Mouse (Mus musculus) gonadal fat pad, adult 2 months (tissue): ENCODE data around the gene Ovgp1. TPM values are rescaled to one million over a fixed set of nuclear protein-coding genes. Genes with fewer than 3 reads are reported as not detected.
"Not testable (repeated sequence)": the region's sequence is repeated elsewhere in the genome, so short reads cannot be mapped to it uniquely, and the experiment has no call there.

Source experiments
- DNase-seq: peaks from one replicate; pipeline ENCODE4 v3.0.0-alpha.2; 2012; ENCODE audit warnings: low read depth
- polyA plus RNA-seq: library from polyadenylated mRNA; depleted of rRNA; stranded (reverse); fragments of >200 nt; gene quantifications from 2 replicates; pipeline ENCODE4 v1.2.3, GENCODE M21; 2012; rRNA removed

Ovgp1 gene
- polyA plus RNA-seq, 1 experiment, result 1.4 TPM

- no peak for DNase-seq
These were observed 21.2 kb downstream of the Ovgp1 start for GRCm38 (mm10) chr3:105994730-105995129.

GRCm38 (mm10) chr3:106000707-106001375, 27.3 kb downstream of the Ovgp1 start:
- DNase-seq, result no peak

- no peak for DNase-seq
These were observed 28.2 kb downstream of the Ovgp1 start for GRCm38 (mm10) chr3:106001416-106002370.

GRCm38 (mm10) chr3:106003360-106003759, 29.8 kb downstream of the Ovgp1 start:
- not testable (repeated sequence) for DNase-seq

DNA sequence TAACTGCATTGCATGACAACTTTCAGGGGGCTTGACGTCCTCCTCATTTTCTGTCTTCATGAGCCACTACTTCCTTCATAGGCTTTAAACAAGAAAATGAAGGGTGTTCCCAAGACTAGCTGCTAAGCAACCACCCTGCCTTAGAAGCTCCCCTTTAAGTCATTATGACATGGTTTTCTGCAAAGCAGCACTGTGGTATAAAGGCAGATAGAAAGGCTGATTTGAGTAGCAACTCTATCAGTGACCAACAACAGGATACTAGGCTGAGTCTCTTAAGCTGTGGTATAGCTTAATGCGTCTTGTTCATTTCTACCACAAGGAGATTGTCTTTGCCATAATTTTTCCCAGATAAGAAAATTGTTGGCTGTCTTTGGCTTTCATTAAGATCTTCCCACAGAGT, 41.0 kb downstream of the Ovgp1 start, which contains the start of gene Pifo:
Gene Pifo (minus strand): TSS at position 101 of the 400 bp plus-strand sequence.
- no peak for DNase-seq

DNA sequence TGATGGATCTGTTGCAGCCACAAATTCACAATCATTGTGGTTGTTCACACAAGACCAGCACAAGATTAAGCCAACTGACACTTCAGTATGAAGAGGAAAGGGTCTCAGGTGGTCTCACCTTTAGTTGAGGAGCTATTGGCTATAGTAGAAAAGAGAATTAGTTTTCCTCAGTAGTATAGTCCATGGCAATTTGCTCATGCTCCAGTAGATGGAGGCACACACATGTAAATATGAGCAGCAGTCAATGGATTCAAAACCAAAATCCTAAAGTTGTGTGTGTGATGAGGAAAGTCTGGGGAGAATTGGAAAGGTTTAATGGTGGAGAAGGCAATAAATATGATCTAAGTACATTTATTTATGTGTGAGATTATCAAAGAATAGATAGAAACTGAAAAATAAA, 48.3 kb downstream of the Ovgp1 start:
- DNase-seq, result no peak

DNA sequence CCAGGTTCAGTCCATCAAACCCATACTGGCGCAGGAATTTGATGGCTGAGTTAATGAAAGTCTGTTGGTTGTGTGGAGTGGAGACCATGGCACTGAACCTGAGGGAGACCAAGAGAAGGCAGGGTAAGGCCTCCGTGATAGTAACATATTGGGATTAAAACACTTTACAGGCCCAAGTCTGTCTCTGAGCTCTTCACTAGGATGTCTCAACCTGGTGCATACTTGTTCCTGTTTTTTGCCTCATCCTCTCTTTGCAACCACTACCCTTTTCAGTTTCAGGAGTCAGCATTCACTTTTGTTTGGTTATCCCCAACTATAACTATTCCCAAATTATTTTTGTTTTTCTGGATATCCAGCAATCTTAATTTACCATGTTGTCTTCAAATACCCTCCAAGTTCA, 50.6 kb downstream of the Ovgp1 start:
- DNase-seq, result no peak

DNA sequence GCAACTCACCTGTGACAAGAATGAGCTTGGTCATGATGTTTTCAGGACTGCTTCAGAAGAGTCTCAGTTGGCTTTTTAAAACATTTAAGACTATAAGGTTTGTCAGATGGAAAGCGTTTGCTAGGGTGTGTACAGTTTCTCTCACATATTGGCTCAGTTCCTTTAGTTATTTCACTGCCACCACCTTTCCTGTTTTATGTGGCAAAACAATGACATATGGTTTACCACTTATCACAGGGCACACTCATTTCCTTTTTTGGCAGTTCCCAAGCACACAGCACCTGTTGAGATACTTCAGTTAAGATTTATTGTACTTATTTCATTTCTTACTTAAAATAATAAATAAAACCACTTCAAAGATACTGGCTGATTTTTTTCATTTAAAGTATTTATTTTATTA, 59.3 kb downstream of the Ovgp1 start, which contains the start of gene Chil5:
Gene Chil5 (minus strand): TSS at position 34 of the 400 bp plus-strand sequence.
- DNase-seq, result no peak

Other genes with a start within 250 kb of the Ovgp1 start
- gene Rap1a, start 172.4 kb upstream of the Ovgp1 start, polyA plus RNA-seq, result 13.0 and 16.8 TPM in 2 replicates
- 0.20 and 0.45 TPM in 2 replicates for gene Adora3, start 102.9 kb upstream of the Ovgp1 start, polyA plus RNA-seq
- gene Tmigd3, start 102.8 kb upstream of the Ovgp1 start, polyA plus RNA-seq, result 0.88 and 1.6 TPM in 2 replicates
- 0.63 and 0.84 TPM in 2 replicates for gene I830077J02Rik, start 41.0 kb upstream of the Ovgp1 start, polyA plus RNA-seq
- gene Wdr77, start 14.3 kb upstream of the Ovgp1 start, polyA plus RNA-seq, result 37.7 and 41.3 TPM in 2 replicates
- 112 and 124 TPM in 2 replicates for gene Atp5f1, start 13.6 kb upstream of the Ovgp1 start, polyA plus RNA-seq
- 0.92 and 2.3 TPM in 2 replicates for gene Pifo, start 40.9 kb downstream of the Ovgp1 start, polyA plus RNA-seq
- 0.27 TPM in 1 of 2 replicates, not detected in the other for gene Chil5, start 59.1 kb downstream of the Ovgp1 start, polyA plus RNA-seq
- gene Chia1, start 139.5 kb downstream of the Ovgp1 start, polyA plus RNA-seq, result 0.62 and 0.76 TPM in 2 replicates
- gene Chil3, start 193.9 kb downstream of the Ovgp1 start, polyA plus RNA-seq, result 0.22 and 0.41 TPM in 2 replicates
- not detected in 2 replicates for gene Chil4, start 245.8 kb downstream of the Ovgp1 start, polyA plus RNA-seq